Mouse (Mus musculus): ENCODE measurements around the gene Ube2d3. TPM values are rescaled to one million over a fixed set of nuclear protein-coding genes. Genes with fewer than 3 reads are reported as not detected.

Gene Ube2d3
- polyA plus RNA-seq, 1 experiment from 2014 or later: 379 TPM

DNA sequence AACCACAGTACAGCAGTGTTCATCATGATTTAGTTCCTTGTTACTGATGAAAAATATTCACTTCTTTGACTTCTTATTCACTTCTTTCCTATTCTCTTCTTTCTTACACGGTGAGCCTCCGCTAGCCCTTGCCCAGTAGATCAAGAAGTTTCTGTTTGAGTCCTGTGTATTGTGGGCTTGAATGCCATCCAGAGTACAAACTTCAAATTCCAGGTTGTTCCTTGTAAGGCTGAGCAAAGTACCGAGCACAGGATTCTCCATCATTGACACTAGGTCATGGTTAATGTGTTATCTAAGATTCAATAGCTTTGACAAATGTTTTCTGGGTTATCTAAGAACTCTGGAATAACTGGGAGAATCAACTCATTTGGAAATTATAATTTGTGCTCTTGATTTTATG is 72.4 kb downstream of the Ube2d3 start:
- H3K27ac ChIP-seq (ENCODE audit: low read depth, low read length): no peak overlapping the region
- H3K36me3 ChIP-seq (ENCODE audit: control insufficient read depth, insufficient read depth, low read length): no peaks in the 10 kb centered on the region
- H3K9ac ChIP-seq (replicated peaks; ENCODE audit: low read depth, low read length): no peak overlapping the region
- no peak for ATAC-seq (ENCODE audit: low read depth)
- no peak overlapping the region for H3K4me2 ChIP-seq (ENCODE audit: low read depth, low read length)
- WGBS: 93% methylated on average over 3 of the region's 3 CpGs
- H3K4me3 ChIP-seq (ENCODE audit: low read depth, low read length): no peak overlapping the region
- H3K4me1 ChIP-seq (ENCODE audit: control insufficient read depth, insufficient read depth, low read length): no peaks in the 10 kb centered on the region
- no peaks in the 10 kb centered on the region for H3K9me3 ChIP-seq (ENCODE audit: control insufficient read depth, low read length)
- no peaks in the 10 kb centered on the region for H3K27me3 ChIP-seq (ENCODE audit: control insufficient read depth, insufficient read depth, low read length)

DNA sequence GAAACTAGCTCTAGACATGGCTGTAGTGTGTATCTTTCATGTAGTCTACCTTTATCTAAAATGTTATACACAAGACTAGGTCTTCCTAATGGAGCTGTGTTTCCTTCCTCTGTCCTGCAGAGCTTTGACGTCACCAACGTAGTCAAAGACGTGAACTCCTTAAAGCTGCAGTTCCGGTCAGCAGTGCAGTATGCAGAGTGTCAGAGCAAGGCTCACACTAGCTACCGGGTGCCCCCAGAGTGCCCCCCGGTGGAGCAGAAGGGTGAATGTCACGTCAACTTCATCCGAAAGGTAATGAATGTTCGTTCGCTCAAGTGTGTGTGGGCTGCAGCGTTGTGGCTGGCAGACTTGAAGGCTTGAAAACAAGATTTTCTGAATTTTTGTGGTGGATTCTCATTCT is 73.7 kb downstream of the Ube2d3 start:
- H3K9ac ChIP-seq (replicated peaks; ENCODE audit: low read depth, low read length): no peak overlapping the region
- no peaks in the 10 kb centered on the region for H3K36me3 ChIP-seq (ENCODE audit: control insufficient read depth, insufficient read depth, low read length)
- no peaks in the 10 kb centered on the region for H3K27me3 ChIP-seq (ENCODE audit: control insufficient read depth, insufficient read depth, low read length)
- WGBS: 50% methylated on average over 11 of the region's 11 CpGs
- H3K4me2 ChIP-seq (ENCODE audit: low read depth, low read length): no peak overlapping the region
- no peak overlapping the region for H3K4me3 ChIP-seq (ENCODE audit: low read depth, low read length)
- no peak overlapping the region for H3K27ac ChIP-seq (ENCODE audit: low read depth, low read length)
- H3K9me3 ChIP-seq (ENCODE audit: control insufficient read depth, low read length): no peaks in the 10 kb centered on the region
- no peak for ATAC-seq (ENCODE audit: low read depth)
- H3K4me1 ChIP-seq (ENCODE audit: control insufficient read depth, insufficient read depth, low read length): no peaks in the 10 kb centered on the region

DNA sequence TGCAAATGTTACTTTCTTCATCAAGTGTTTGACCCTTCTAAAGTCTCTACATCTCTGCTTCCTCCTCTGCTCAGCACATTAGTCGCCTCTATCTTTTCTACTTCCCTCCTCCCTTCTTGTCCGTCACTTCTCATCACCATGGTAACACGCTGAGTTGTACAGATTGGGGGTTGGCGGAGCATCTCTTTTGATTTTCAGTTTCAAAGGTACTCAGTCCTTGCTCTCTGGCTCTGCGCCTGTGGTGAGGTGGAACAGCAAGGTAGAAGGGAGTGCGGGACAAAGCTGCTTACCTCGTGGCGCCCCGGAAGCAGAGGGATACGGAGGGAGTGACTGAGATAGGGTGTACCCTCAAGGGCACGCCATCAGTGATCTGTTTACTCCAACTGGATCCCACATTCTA is 75.3 kb downstream of the Ube2d3 start:
- Histone ChIP-seq H3K27ac (ENCODE audit: low read depth, low read length) (no peak overlapping the region), H3K4me1 (ENCODE audit: control insufficient read depth, insufficient read depth, low read length) (no peaks in the 10 kb centered on the region), H3K4me2 (ENCODE audit: low read depth, low read length) (0 out of 2 replicates have a peak overlapping the region, but pooled peaks have one; percentile 8), H3K4me3 (ENCODE audit: low read depth, low read length) (no peak overlapping the region), H3K9ac (replicated peaks; ENCODE audit: low read depth, low read length) (no peak overlapping the region), H3K36me3 (ENCODE audit: control insufficient read depth, insufficient read depth, low read length) (no peaks in the 10 kb centered on the region), H3K27me3 (ENCODE audit: control insufficient read depth, insufficient read depth, low read length) (no peaks in the 10 kb centered on the region), H3K9me3 (ENCODE audit: control insufficient read depth, low read length) (no peaks in the 10 kb centered on the region)
- ATAC-seq (ENCODE audit: low read depth): peak; percentile 71
- 50% methylated on average over 11 of the region's 11 CpGs for WGBS

DNA sequence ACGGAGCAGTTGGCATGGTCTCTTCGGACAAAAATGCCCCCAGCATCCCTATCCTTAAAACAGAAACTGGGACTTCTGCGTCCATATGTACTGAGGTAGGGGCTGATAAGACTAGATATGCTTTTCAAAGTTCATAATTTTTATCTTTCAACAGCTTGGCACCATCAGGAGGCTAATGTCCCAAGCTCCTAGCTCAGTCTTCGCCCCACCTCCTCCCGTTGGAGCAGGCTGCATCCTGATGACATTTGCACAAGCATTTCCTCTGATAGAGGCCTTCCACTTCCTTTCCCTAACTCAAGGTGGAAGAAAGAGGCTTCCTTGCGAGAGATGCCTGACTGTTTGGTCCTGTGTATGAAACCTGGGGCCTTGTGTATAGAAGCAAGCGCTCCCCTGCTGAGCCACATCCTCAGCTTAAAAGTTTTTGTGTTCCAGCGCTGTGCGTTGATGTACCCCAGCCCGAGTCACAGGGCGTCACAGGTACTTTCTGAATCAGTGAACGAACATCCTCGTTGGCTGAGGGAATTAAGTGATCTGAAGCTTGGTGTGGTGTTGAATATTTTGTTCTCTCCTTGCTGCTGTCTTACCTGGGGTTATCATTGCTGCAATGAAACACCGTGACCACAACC is 76.0 kb downstream of the Ube2d3 start:
- H3K4me1 ChIP-seq (ENCODE audit: control insufficient read depth, insufficient read depth, low read length): no peaks in the 10 kb centered on the region
- no peak overlapping the region for H3K4me3 ChIP-seq (ENCODE audit: low read depth, low read length)
- H3K4me2 ChIP-seq (ENCODE audit: low read depth, low read length): no peak overlapping the region
- H3K27me3 ChIP-seq (ENCODE audit: control insufficient read depth, insufficient read depth, low read length): no peaks in the 10 kb centered on the region
- H3K27ac ChIP-seq (ENCODE audit: low read depth, low read length): no peak overlapping the region
- H3K9ac ChIP-seq (replicated peaks; ENCODE audit: low read depth, low read length): no peak overlapping the region
- no peak for ATAC-seq (ENCODE audit: low read depth)
- H3K9me3 ChIP-seq (ENCODE audit: control insufficient read depth, low read length): no peaks in the 10 kb centered on the region
- no peaks in the 10 kb centered on the region for H3K36me3 ChIP-seq (ENCODE audit: control insufficient read depth, insufficient read depth, low read length)
- 80% methylated on average over 14 of the region's 14 CpGs for WGBS

GRCm38 (mm10) chr3:135515246-135515645 is 77.3 kb downstream of the Ube2d3 start:
- 87% methylated on average over 5 of the region's 5 CpGs for WGBS
- Histone ChIP-seq H3K27me3 (ENCODE audit: control insufficient read depth, insufficient read depth, low read length) (no peaks in the 10 kb centered on the region), H3K4me3 (ENCODE audit: low read depth, low read length) (no peak overlapping the region), H3K27ac (ENCODE audit: low read depth, low read length) (no peak overlapping the region), H3K4me1 (ENCODE audit: control insufficient read depth, insufficient read depth, low read length) (no peaks in the 10 kb centered on the region), H3K36me3 (ENCODE audit: control insufficient read depth, insufficient read depth, low read length) (no peaks in the 10 kb centered on the region), H3K4me2 (ENCODE audit: low read depth, low read length) (no peak overlapping the region), H3K9me3 (ENCODE audit: control insufficient read depth, low read length) (no peaks in the 10 kb centered on the region), H3K9ac (replicated peaks; ENCODE audit: low read depth, low read length) (no peak overlapping the region)
- ATAC-seq (ENCODE audit: low read depth): no peak

GRCm38 (mm10) chr3:135516891-135517290 is 78.9 kb downstream of the Ube2d3 start:
- no peak for ATAC-seq (ENCODE audit: low read depth)
- WGBS: 80% methylated on average over 6 of the region's 6 CpGs
- H3K4me3 ChIP-seq (ENCODE audit: low read depth, low read length): no peak overlapping the region
- H3K4me2 ChIP-seq (ENCODE audit: low read depth, low read length): no peak overlapping the region
- no peaks in the 10 kb centered on the region for H3K9me3 ChIP-seq (ENCODE audit: control insufficient read depth, low read length)
- H3K27ac ChIP-seq (ENCODE audit: low read depth, low read length): no peak overlapping the region
- H3K27me3 ChIP-seq (ENCODE audit: control insufficient read depth, insufficient read depth, low read length): no peaks in the 10 kb centered on the region
- no peaks in the 10 kb centered on the region for H3K36me3 ChIP-seq (ENCODE audit: control insufficient read depth, insufficient read depth, low read length)
- H3K9ac ChIP-seq (replicated peaks; ENCODE audit: low read depth, low read length): no peak overlapping the region
- H3K4me1 ChIP-seq (ENCODE audit: control insufficient read depth, insufficient read depth, low read length): no peaks in the 10 kb centered on the region

Other genes with a start within 250 kb of the Ube2d3 start
- gene Cenpe, start 225.6 kb upstream of the Ube2d3 start, polyA plus RNA-seq (2014; fragmentation: Nextera tagmentation; extraction: Ambion mirVana): 2.8 and 4.0 TPM in 2 replicates
- gene Bdh2, start 156.9 kb upstream of the Ube2d3 start, polyA plus RNA-seq (2014; fragmentation: Nextera tagmentation; extraction: Ambion mirVana): 2.2 and 4.5 TPM in 2 replicates
- gene Slc9b2, start 130.4 kb upstream of the Ube2d3 start, polyA plus RNA-seq (2014; fragmentation: Nextera tagmentation; extraction: Ambion mirVana): 3.0 and 3.8 TPM in 2 replicates
- gene Slc9b1, start 90.1 kb upstream of the Ube2d3 start, polyA plus RNA-seq (2014; fragmentation: Nextera tagmentation; extraction: Ambion mirVana): 0.17 TPM in 1 of 2 replicates, not detected in the other
- 71.2 and 71.8 TPM in 2 replicates for gene Cisd2, start 14.2 kb upstream of the Ube2d3 start, polyA plus RNA-seq (2014; fragmentation: Nextera tagmentation; extraction: Ambion mirVana)
- gene Manba, start 47.5 kb downstream of the Ube2d3 start, polyA plus RNA-seq (2014; fragmentation: Nextera tagmentation; extraction: Ambion mirVana): 6.5 and 7.9 TPM in 2 replicates

Measured in neural tube, embryonic 14.5 days (tissue).